Mouse (Mus musculus) neural tube, embryonic 12.5 days (tissue): ENCODE results near the gene Dennd2d. TPM values are rescaled to one million over a fixed set of nuclear protein-coding genes. Genes with fewer than 3 reads are reported as not detected.

Experiments
- ATAC-seq: fragments of 200-750 bp; cut with Nextera tagmentation; 2 replicates; pipeline ENCODE4 v1.8.0; 2017; ENCODE audit warnings: low read depth, mild to moderate bottlenecking, moderate TSS enrichment, moderate library complexity; ENCODE audit not compliant: low FRiP score
- H3K27ac ChIP-seq: fragments of 300-500 bp; sonication (generic); 2 replicates; pipeline ENCODE4 v1.5.1; 2016
- H3K27me3 ChIP-seq: fragments of 300-500 bp; sonication (generic); replicated peaks from 2 replicates; pipeline ENCODE4 v1.6.1; 2016; ENCODE audit warnings: mild to moderate bottlenecking
- H3K36me3 ChIP-seq: fragments of 300-500 bp; sonication (generic); 2 replicates; pipeline ENCODE4 v1.6.1; 2016; ENCODE audit warnings: mild to moderate bottlenecking
- H3K4me1 ChIP-seq: fragments of 300-500 bp; sonication (generic); 2 replicates; pipeline ENCODE4 v1.6.1; 2016
- H3K4me2 ChIP-seq: fragments of 300-500 bp; sonication (generic); replicated peaks from 2 replicates; pipeline ENCODE4 v1.6.1; 2016; ENCODE audit warnings: mild to moderate bottlenecking
- H3K4me3 ChIP-seq: fragments of 300-500 bp; sonication (generic); 2 replicates; pipeline ENCODE4 v1.5.1; 2016
- H3K9ac ChIP-seq: fragments of 300-500 bp; sonication (generic); 2 replicates; pipeline ENCODE4 v1.6.1; 2016; ENCODE audit warnings: mild to moderate bottlenecking
- H3K9me3 ChIP-seq: fragments of 300-500 bp; sonication (generic); 2 replicates; pipeline ENCODE4 v1.6.1; 2016; ENCODE audit warnings: mild to moderate bottlenecking
- WGBS: fragments of 180-500 bp; shearing (Covaris S2); methylation state at CpG from one replicate; pipeline ENCODE4 v1.1.7; 2016; 5-methylcytosine and 5-hydroxymethylcytosine counted together
- polyA plus RNA-seq: library from polyadenylated mRNA; unstranded; fragments of >200 nt; fragmentation: Nextera tagmentation; extraction: Ambion mirVana; gene quantifications from 2 replicates; pipeline ENCODE4 v1.2.1, GENCODE M21; 2016

Dennd2d gene
- 0.24 and 0.41 TPM in 2 replicates for polyA plus RNA-seq

GRCm38 (mm10) chr3:106482281-106483081 is at the start of gene Dennd2d:
Dennd2d (plus strand) TSS chr3:106482405.
- Histone ChIP-seq H3K4me1 (peaks cover 11% of the 10 kb centered on the region), H3K27me3 (peaks cover 4% of the 10 kb centered on the region; the same call in 1 of the 2 replicates), H3K4me3 (peak within 1 kb of the TSS; percentile 51), H3K4me2 (peak within 1 kb of the TSS; percentile 98), H3K9me3 (no peaks in the 10 kb centered on the region), H3K9ac (peak within 1 kb of the TSS; percentile 62), H3K27ac (no peak within 1 kb of the TSS), H3K36me3 (no peaks in the 10 kb centered on the region)
- 3% methylated on average over 44 of the region's 44 CpGs for WGBS
- peak; percentile 58 for ATAC-seq

- Histone ChIP-seq H3K27me3 (no peaks in the 10 kb centered on the region), H3K4me1 (no peaks in the 10 kb centered on the region), H3K9ac (no peak overlapping the region), H3K27ac (no peak overlapping the region), H3K4me2 (no peak overlapping the region), H3K36me3 (no peaks in the 10 kb centered on the region), H3K9me3 (no peaks in the 10 kb centered on the region), H3K4me3 (no peak overlapping the region)
- ATAC-seq, result 0 out of 2 replicates have a peak, but pooled peaks have one; percentile 48
Observed at GRCm38 (mm10) chr3:106448571-106448970, 33.6 kb upstream of the Dennd2d start.

- Histone ChIP-seq H3K4me1 (no peaks in the 10 kb centered on the region), H3K36me3 (no peaks in the 10 kb centered on the region), H3K4me2 (no peak overlapping the region), H3K27ac (no peak overlapping the region), H3K9me3 (no peaks in the 10 kb centered on the region), H3K9ac (no peak overlapping the region), H3K27me3 (no peaks in the 10 kb centered on the region), H3K4me3 (no peak overlapping the region)
- no peak for ATAC-seq
Observed at GRCm38 (mm10) chr3:106448995-106449394, 33.2 kb upstream of the Dennd2d start.

GRCm38 (mm10) chr3:106449567-106449966 is 32.6 kb upstream of the Dennd2d start:
- Histone ChIP-seq H3K9me3 (no peaks in the 10 kb centered on the region), H3K4me1 (no peaks in the 10 kb centered on the region), H3K27me3 (no peaks in the 10 kb centered on the region), H3K36me3 (no peaks in the 10 kb centered on the region), H3K4me2 (no peak overlapping the region), H3K27ac (no peak overlapping the region), H3K9ac (no peak overlapping the region), H3K4me3 (no peak overlapping the region)
- ATAC-seq, result no peak
- WGBS, result 81% methylated on average over 4 of the region's 4 CpGs

- Histone ChIP-seq H3K4me3 (no peak overlapping the region), H3K4me2 (no peak overlapping the region), H3K9me3 (no peaks in the 10 kb centered on the region), H3K27ac (no peak overlapping the region), H3K4me1 (no peaks in the 10 kb centered on the region), H3K27me3 (no peaks in the 10 kb centered on the region), H3K36me3 (no peaks in the 10 kb centered on the region), H3K9ac (no peak overlapping the region)
- no peak for ATAC-seq
- WGBS, result 77% methylated on average over 4 of the region's 4 CpGs
Observed at GRCm38 (mm10) chr3:106452616-106453015, 29.6 kb upstream of the Dennd2d start.

- H3K4me1 ChIP-seq, result no peaks in the 10 kb centered on the region
- H3K9me3 ChIP-seq, result no peaks in the 10 kb centered on the region
- H3K27ac ChIP-seq, result no peak overlapping the region
Observed at GRCm38 (mm10) chr3:106457298-106457869, 24.8 kb upstream of the Dennd2d start.

GRCm38 (mm10) chr3:106462059-106462470 is 20.1 kb upstream of the Dennd2d start:
- WGBS, result 98% methylated on average over 2 of the region's 2 CpGs
- Histone ChIP-seq H3K9me3 (no peaks in the 10 kb centered on the region), H3K9ac (no peak overlapping the region)

More at GRCm38 (mm10) chr3:106457298-106457869, 24.8 kb upstream of the Dennd2d start:
- H3K27me3 ChIP-seq, result no peaks in the 10 kb centered on the region
- no peak overlapping the region for H3K9ac ChIP-seq
- no peak overlapping the region for H3K4me3 ChIP-seq
- 85% methylated on average over 2 of the region's 2 CpGs for WGBS
- ATAC-seq, result no peak
- no peak overlapping the region for H3K4me2 ChIP-seq
- H3K36me3 ChIP-seq, result no peaks in the 10 kb centered on the region

GRCm38 (mm10) chr3:106462493-106462892 is 19.7 kb upstream of the Dennd2d start:
- Histone ChIP-seq H3K4me2 (no peak overlapping the region), H3K9me3 (no peaks in the 10 kb centered on the region), H3K9ac (no peak overlapping the region), H3K4me3 (no peak overlapping the region), H3K4me1 (no peaks in the 10 kb centered on the region), H3K36me3 (no peaks in the 10 kb centered on the region), H3K27ac (no peak overlapping the region), H3K27me3 (no peaks in the 10 kb centered on the region)
- 64% methylated on average over 3 of the region's 3 CpGs for WGBS
- ATAC-seq, result no peak

More at GRCm38 (mm10) chr3:106462059-106462470, 20.1 kb upstream of the Dennd2d start:
- H3K4me3 ChIP-seq, result no peak overlapping the region
- no peaks in the 10 kb centered on the region for H3K36me3 ChIP-seq
- ATAC-seq, result no peak
- H3K4me2 ChIP-seq, result no peak overlapping the region
- no peaks in the 10 kb centered on the region for H3K27me3 ChIP-seq
- H3K4me1 ChIP-seq, result no peaks in the 10 kb centered on the region
- H3K27ac ChIP-seq, result no peak overlapping the region

- H3K9me3 ChIP-seq, result no peaks in the 10 kb centered on the region
- no peak overlapping the region for H3K27ac ChIP-seq
- H3K36me3 ChIP-seq, result no peaks in the 10 kb centered on the region
- no peaks in the 10 kb centered on the region for H3K27me3 ChIP-seq
- H3K9ac ChIP-seq, result no peak overlapping the region
- no peaks in the 10 kb centered on the region for H3K4me1 ChIP-seq
- H3K4me2 ChIP-seq, result no peak overlapping the region
- ATAC-seq, result no peak
- WGBS, result 86% methylated on average over 1 of the region's 1 CpGs
- H3K4me3 ChIP-seq, result no peak overlapping the region
Observed at GRCm38 (mm10) chr3:106464750-106465149, 17.5 kb upstream of the Dennd2d start.

GRCm38 (mm10) chr3:106474210-106474609 is 8.0 kb upstream of the Dennd2d start:
- no peak overlapping the region for H3K9ac ChIP-seq
- no peak overlapping the region for H3K4me3 ChIP-seq
- H3K27me3 ChIP-seq, result no peaks in the 10 kb centered on the region
- no peaks in the 10 kb centered on the region for H3K4me1 ChIP-seq
- ATAC-seq, result no peak
- H3K36me3 ChIP-seq, result no peaks in the 10 kb centered on the region
- H3K4me2 ChIP-seq, result no peak overlapping the region
- H3K9me3 ChIP-seq, result no peaks in the 10 kb centered on the region
- H3K27ac ChIP-seq, result no peak overlapping the region
- 89% methylated on average over 4 of the region's 4 CpGs for WGBS

- Histone ChIP-seq H3K4me2 (no peak overlapping the region), H3K4me1 (no peaks in the 10 kb centered on the region), H3K9me3 (no peaks in the 10 kb centered on the region), H3K4me3 (no peak overlapping the region), H3K36me3 (no peaks in the 10 kb centered on the region), H3K27me3 (0 out of 2 replicates have a peak, but pooled peaks cover 4% of the 10 kb centered on the region), H3K9ac (no peak overlapping the region), H3K27ac (no peak overlapping the region)
- ATAC-seq, result no peak
- WGBS, result 64% methylated on average over 1 of the region's 1 CpGs
Observed at GRCm38 (mm10) chr3:106476863-106477262, 5.3 kb upstream of the Dennd2d start.

- Histone ChIP-seq H3K4me2 (no peak overlapping the region), H3K9me3 (no peaks in the 10 kb centered on the region), H3K36me3 (no peaks in the 10 kb centered on the region), H3K27me3 (peaks cover 4% of the 10 kb centered on the region; the same call in 1 of the 2 replicates), H3K9ac (no peak overlapping the region), H3K4me1 (peaks cover 11% of the 10 kb centered on the region), H3K27ac (no peak overlapping the region), H3K4me3 (no peak overlapping the region)
- no peak for ATAC-seq
- WGBS, result 83% methylated on average over 7 of the region's 7 CpGs
Observed at GRCm38 (mm10) chr3:106483297-106483696, 1.1 kb downstream of the Dennd2d start.
